Mouse (Mus musculus) erythroblast, embryonic 14.5 days (primary cell): ENCODE results near the gene Gm36079. TPM values are rescaled to one million over a fixed set of nuclear protein-coding genes. Genes with fewer than 3 reads are reported as not detected.
"Not testable (repeated sequence)": the region's sequence is repeated elsewhere in the genome, so short reads cannot be mapped to it uniquely, and the experiment has no call there.

Source experiments
- H3K27me3 ChIP-seq: 2 replicates; pipeline ENCODE4 v1.6.1; 2012; ENCODE audit warnings: inconsistent platforms; ENCODE audit not compliant: control insufficient read depth
- H3K36me3 ChIP-seq: 2 replicates; pipeline ENCODE4 v1.6.1; 2012; ENCODE audit warnings: mild to moderate bottlenecking, inconsistent platforms; ENCODE audit not compliant: control insufficient read depth
- H3K4me1 ChIP-seq: 2 replicates; pipeline ENCODE4 v1.6.1; 2012; ENCODE audit warnings: inconsistent platforms; ENCODE audit not compliant: control insufficient read depth
- H3K4me3 ChIP-seq: replicated peaks from 2 replicates; pipeline ENCODE3; 2012; ENCODE audit warnings: moderate library complexity, mild to moderate bottlenecking, inconsistent platforms
- H3K9me3 ChIP-seq: 2 replicates; pipeline ENCODE4 v1.6.1; 2012; ENCODE audit warnings: low read length, inconsistent platforms, mixed read lengths; ENCODE audit not compliant: control insufficient read depth
- polyA plus RNA-seq: library from polyadenylated mRNA; stranded (reverse); fragments of >175 nt; gene quantifications from 2 replicates; pipeline ENCODE4 v1.2.3, GENCODE M21; 2012

Gm36079 gene
- polyA plus RNA-seq, 1 experiment: not detected

GRCm38 (mm10) chr13:120033516-120034190, 6.8 kb upstream of the Gm36079 start:
- not testable (repeated sequence) for H3K36me3 ChIP-seq, H3K9me3 ChIP-seq, H3K4me3 ChIP-seq, H3K4me1 ChIP-seq
- H3K27me3 ChIP-seq: peaks cover 49% of the 10 kb centered on the region

GRCm38 (mm10) chr13:120031676-120032075, 4.9 kb upstream of the Gm36079 start:
- peaks cover 46% of the 10 kb centered on the region for H3K27me3 ChIP-seq
- H3K4me3 ChIP-seq, H3K4me1 ChIP-seq, H3K9me3 ChIP-seq, H3K36me3 ChIP-seq: not testable (repeated sequence)

GRCm38 (mm10) chr13:120027368-120027767, 557 bp upstream of the Gm36079 start:
- not testable (repeated sequence) for H3K4me3 ChIP-seq, H3K9me3 ChIP-seq, H3K36me3 ChIP-seq, H3K4me1 ChIP-seq
- H3K27me3 ChIP-seq: peaks cover 60% of the 10 kb centered on the region

GRCm38 (mm10) chr13:120026373-120026772, 438 bp downstream of the Gm36079 start:
- H3K4me3 ChIP-seq, H3K4me1 ChIP-seq, H3K36me3 ChIP-seq, H3K9me3 ChIP-seq: not testable (repeated sequence)
- peaks cover 53% of the 10 kb centered on the region for H3K27me3 ChIP-seq

GRCm38 (mm10) chr13:120025576-120025975, 1.2 kb downstream of the Gm36079 start:
- peaks cover 49% of the 10 kb centered on the region for H3K27me3 ChIP-seq
- H3K4me3 ChIP-seq: not testable (repeated sequence)

GRCm38 (mm10) chr13:120025004-120025403, 1.8 kb downstream of the Gm36079 start:
- not testable (repeated sequence) for H3K9me3 ChIP-seq, H3K4me3 ChIP-seq, H3K36me3 ChIP-seq, H3K4me1 ChIP-seq
- peaks cover 45% of the 10 kb centered on the region for H3K27me3 ChIP-seq

More at GRCm38 (mm10) chr13:120025576-120025975, 1.2 kb downstream of the Gm36079 start:
- not testable (repeated sequence) for H3K36me3 ChIP-seq, H3K4me1 ChIP-seq, H3K9me3 ChIP-seq

- peaks cover 44% of the 10 kb centered on the region for H3K27me3 ChIP-seq
- not testable (repeated sequence) for H3K36me3 ChIP-seq
Measured at GRCm38 (mm10) chr13:120024581-120024980, 2.2 kb downstream of the Gm36079 start.

GRCm38 (mm10) chr13:120021477-120021876, 5.3 kb downstream of the Gm36079 start:
- not testable (repeated sequence) for H3K36me3 ChIP-seq, H3K4me3 ChIP-seq, H3K9me3 ChIP-seq, H3K4me1 ChIP-seq
- H3K27me3 ChIP-seq: peaks cover 26% of the 10 kb centered on the region

More at GRCm38 (mm10) chr13:120024581-120024980, 2.2 kb downstream of the Gm36079 start:
- H3K4me3 ChIP-seq, H3K9me3 ChIP-seq, H3K4me1 ChIP-seq: not testable (repeated sequence)

GRCm38 (mm10) chr13:120015348-120016007, 11.3 kb downstream of the Gm36079 start:
- not testable (repeated sequence) for H3K9me3 ChIP-seq, H3K4me3 ChIP-seq, H3K4me1 ChIP-seq, H3K27me3 ChIP-seq, H3K36me3 ChIP-seq

- H3K4me1 ChIP-seq, H3K27me3 ChIP-seq, H3K9me3 ChIP-seq, H3K4me3 ChIP-seq, H3K36me3 ChIP-seq: not testable (repeated sequence)
Measured at GRCm38 (mm10) chr13:120013962-120014361, 12.8 kb downstream of the Gm36079 start.

- H3K36me3 ChIP-seq, H3K4me1 ChIP-seq, H3K27me3 ChIP-seq, H3K4me3 ChIP-seq, H3K9me3 ChIP-seq: not testable (repeated sequence)
Measured at GRCm38 (mm10) chr13:120013544-120013943, 13.3 kb downstream of the Gm36079 start.

GRCm38 (mm10) chr13:120010068-120010467, 16.7 kb downstream of the Gm36079 start:
- not testable (repeated sequence) for H3K4me1 ChIP-seq, H3K36me3 ChIP-seq, H3K9me3 ChIP-seq, H3K4me3 ChIP-seq, H3K27me3 ChIP-seq

- H3K27me3 ChIP-seq, H3K36me3 ChIP-seq, H3K4me1 ChIP-seq, H3K4me3 ChIP-seq, H3K9me3 ChIP-seq: not testable (repeated sequence)
Measured at GRCm38 (mm10) chr13:119999215-119999614, 27.6 kb downstream of the Gm36079 start.

GRCm38 (mm10) chr13:119998442-119999086, 28.2 kb downstream of the Gm36079 start:
- not testable (repeated sequence) for H3K9me3 ChIP-seq, H3K27me3 ChIP-seq, H3K4me3 ChIP-seq, H3K36me3 ChIP-seq, H3K4me1 ChIP-seq
